Mouse (Mus musculus): Measurements from ENCODE around the gene Plekha3.
A peak's percentile ranks its signal among the peaks of the same experiment; 100 is the strongest.

The Plekha3 gene

DNA sequence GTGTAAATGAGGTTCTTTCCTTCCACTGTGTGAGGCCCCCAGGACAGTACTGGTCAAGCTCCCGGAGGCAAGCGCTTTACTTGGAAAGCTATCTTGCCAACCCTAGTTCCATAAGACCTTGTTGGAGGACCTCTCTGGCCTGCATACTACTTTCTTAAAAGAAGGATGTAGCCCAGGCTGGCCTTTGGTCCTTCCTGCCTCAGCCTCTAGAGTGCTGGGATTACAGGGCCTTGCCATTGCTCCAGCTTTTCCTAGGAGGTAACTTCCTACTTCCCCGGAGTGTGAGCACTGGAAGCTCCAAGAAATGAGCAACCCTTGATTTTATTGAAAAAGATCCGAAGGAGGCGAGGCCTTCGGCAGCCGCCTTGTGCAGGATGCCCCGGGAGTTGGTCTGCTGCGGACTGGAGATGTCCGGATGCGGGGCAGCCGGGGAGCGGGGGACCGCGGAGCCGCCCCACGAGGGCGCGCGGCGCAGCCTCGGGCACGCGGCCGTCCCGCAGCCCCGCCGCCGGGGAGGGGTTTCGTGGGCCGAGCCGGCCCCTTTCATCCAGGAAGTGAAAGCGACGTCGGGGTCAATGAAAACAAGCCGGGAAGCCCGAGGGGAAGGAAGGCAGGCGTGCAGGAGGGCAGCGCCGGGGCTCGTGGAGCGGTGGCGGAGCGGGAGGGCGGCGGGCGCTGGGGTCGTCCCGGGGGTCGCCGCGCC, at the start of gene Plekha3:
TSS of gene Plekha3 (plus strand) at position 557 of the 703 bp plus-strand sequence.
- peak; percentile 87 for DNase-seq (ENCODE audit: extremely low read depth, insufficient read length, low spot score)

DNA sequence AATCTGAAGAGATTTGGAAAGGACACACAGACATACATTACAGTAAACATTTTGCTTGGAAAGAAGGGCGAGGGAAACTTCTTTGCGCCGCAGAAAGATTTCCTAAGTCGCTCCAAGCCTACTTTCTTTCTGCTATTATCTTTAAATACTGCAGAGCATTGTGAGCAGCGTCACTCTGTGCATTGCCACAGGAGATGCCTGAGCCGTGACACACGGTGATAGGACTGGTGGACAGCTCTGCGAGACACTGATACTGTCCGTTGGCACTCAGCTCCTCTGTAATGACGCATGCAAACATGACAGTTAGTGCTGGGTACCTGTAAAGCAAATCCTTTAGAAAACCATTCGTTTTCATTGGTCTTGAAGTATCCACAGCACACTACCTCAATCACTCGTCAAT, 44.8 kb upstream of the Plekha3 start:
- DNase-seq (ENCODE audit: extremely low read depth, insufficient read length, low spot score), result no peak

DNA sequence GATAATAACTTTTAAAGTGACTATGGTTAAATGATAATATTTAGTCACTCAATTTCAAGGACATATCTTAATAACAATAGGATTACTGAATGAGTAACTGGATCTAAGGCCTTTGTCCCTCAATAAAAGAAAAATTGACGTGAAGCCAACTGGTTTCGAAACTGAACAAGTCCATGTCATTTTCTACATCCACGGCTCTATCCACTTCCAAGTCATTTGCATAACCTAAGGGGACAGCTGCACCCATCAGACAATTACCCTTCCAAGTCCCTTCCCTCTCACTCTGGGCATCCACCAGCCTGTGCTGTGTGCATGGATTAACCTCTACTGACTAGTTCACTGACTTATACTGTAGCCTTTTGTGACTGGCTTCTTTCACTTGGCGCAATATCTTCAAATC, 43.5 kb upstream of the Plekha3 start:
- DNase-seq (ENCODE audit: extremely low read depth, insufficient read length, low spot score), result no peak

DNA sequence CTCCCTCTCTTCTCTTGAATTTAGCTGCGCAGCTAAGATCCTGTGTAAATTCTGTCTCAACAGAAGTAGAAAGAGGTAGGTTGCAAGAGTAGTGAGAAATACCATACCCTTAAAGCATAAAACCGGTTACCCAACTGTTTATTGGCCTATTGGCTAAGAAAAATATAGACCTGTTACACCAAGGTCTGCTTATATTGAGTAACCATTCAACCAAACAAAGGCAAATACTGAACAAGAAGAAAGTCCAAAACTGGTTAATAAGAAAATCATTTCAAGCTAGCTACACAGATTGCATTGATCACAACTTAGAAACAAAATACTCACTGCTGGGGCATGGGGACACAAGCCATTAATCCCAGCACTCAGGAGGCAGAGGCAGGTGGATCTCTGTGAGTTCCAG, 35.4 kb upstream of the Plekha3 start:
- no peak for DNase-seq (ENCODE audit: extremely low read depth, insufficient read length, low spot score)

DNA sequence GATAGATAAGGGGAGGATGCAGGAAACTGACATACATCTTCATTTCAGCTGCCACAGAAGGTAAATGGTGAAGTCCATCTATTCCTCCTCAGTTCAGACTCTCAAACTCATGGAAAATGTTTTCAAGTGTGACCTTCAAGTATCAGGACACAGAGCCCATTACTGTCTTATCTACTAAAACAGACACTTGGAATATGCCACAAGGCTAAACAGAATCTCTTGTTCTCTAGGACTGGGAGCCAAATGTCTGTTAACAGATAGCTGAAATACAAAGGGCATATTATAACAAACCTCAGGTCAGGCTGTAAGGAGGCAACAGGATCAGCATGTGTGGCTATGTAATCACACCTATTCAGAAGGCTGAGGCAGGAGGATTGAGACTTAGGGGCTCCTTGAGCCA, 31.3 kb upstream of the Plekha3 start:
- DNase-seq (ENCODE audit: extremely low read depth, insufficient read length, low spot score), result no peak

DNA sequence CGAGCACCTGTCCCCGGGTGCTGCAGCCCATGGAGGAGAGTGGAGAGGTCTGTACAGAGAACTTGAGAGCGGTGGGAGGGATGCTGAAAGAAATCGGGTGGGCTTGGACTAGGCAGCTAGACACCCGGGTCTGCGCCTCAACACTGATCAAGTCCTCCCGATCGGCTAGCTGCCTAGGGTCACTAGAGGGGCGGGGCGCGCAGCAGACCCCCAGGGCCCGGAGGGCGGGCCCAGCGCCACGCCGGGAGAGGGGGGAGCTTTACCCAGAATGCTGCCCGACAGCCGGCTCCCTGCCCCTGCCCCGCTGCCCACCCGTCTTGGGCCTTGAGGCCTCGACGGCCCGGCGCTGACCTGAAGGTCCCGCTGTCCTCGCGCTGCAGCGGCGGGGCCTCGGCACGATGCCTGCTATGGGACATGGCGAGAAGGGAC, 27.6 kb upstream of the Plekha3 start:
- DNase-seq (ENCODE audit: extremely low read depth, insufficient read length, low spot score), result no peak

DNA sequence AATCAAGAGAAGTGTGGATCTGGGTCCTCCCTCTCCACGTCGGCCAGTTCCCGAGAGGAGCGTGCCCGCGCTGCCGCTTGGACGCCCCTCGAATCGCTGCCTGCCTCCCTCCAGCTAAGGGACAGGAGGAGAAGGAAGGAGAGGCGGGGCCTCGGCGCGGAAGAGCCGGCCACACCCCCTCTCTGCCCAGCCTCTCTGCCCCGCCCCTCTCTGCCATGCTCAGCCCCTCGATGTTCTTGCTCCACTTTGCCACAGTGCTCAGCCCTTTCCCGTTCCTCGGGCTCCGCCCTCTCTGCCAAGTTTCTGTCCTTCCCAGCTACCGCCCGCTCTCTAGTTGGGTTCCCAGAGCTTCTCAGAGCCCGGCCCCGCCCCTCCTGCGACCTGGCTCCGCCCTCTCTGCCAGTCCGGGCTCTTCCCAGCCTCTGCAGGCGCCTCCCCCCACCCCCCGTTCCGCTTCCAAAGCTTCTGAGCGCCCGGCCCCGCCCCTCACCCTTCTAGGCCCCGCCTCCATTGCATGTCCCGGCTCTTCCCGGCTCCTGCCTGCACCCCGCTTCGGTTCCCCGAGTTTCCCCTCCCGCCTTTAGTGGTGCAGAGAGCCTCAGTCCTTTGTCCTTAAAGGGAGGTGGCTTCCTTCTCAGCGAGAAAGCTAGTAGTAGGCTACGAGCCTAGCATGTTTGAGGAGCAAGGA, 27.1 kb upstream of the Plekha3 start, which contains the start of the genes Prkra and Pjvk:
TSS of gene Prkra (minus strand) at position 133 of the 688 bp plus-strand sequence.
TSS of gene Pjvk (plus strand) at position 594 of the 688 bp plus-strand sequence.
- peak; percentile 97 for DNase-seq (ENCODE audit: extremely low read depth, insufficient read length, low spot score)

DNA sequence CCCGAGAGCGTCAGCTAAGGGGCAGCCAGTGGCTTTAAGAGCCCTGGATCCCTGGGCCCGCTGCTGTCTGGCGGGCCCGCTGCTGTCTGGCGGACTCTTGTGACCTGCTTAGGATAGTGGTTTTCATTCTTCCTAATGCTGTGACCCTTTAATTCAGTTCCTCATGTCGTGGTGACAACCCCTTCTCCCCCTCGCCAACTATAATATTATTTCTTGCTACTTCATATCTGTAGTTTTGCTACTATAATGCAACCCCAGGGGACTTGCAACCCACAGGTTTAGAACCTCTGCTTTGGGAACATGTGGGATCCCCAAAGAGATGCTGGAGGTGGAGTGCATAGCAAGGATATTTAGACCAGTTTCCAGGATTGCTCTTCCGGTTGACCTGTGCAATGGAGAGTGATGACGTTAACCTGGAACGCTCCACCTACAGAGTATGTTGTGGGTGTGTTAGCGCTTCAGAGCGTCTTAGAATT, 26.4 kb upstream of the Plekha3 start:
- DNase-seq (ENCODE audit: extremely low read depth, insufficient read length, low spot score), result no peak

DNA sequence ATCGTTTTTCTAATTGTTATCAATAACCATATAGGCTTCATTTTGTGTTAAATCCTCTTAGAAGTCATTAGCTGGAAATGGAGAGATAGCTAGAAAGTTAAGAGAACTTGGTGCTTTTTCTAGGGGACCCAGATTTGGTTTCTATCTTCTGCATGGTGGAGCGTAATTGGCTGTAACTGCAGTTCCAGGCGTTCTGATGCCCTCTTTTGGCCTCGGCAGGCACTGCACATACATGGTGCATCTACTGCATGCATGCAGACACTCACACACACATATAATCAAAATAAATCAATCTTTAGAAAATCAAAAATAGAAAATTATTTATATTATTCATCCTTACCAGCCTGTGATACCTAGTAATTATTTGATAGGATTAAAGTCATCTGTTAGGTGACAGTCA, 22.0 kb upstream of the Plekha3 start:
- no peak for DNase-seq (ENCODE audit: extremely low read depth, insufficient read length, low spot score)

DNA sequence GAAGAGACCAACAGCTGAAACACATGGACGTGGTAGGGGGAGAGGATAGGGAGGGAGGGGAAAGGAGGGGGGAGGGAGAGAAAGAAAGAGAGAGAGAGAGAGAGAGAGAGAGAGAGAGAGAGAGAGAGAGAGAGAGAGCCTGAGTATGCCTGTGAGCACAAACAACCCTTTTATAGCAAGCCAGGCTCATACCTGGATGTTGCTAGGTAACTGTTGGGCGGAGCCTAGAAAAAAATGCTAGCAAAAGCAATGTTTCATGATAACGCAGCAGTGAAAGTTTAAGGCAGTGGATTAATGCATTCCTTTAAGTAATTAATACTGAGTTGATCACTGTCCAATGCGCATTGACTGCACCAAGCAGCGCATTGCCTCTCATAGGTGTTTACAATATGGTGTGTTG, 20.4 kb upstream of the Plekha3 start:
- DNase-seq (ENCODE audit: extremely low read depth, insufficient read length, low spot score), result no peak

DNA sequence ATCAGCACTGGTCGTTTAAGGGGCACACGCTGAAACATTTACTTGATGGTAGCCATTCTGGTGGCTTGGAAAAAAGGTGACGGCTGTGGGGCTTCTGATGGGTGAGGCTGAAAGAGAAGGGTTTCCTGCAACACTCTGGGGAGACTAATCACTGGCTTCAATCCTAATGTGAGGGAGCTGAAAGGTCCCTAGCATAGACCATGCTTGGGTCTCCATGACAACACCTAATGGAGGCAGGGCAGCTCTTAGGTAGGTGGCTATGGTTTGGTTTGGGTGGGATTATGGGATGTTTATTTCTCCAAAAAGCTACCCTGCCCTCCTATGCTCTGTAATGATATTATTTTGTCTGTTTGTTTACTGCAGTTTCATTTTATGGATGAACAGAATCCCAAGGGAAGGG, 19.6 kb upstream of the Plekha3 start:
- no peak for DNase-seq (ENCODE audit: extremely low read depth, insufficient read length, low spot score)

DNA sequence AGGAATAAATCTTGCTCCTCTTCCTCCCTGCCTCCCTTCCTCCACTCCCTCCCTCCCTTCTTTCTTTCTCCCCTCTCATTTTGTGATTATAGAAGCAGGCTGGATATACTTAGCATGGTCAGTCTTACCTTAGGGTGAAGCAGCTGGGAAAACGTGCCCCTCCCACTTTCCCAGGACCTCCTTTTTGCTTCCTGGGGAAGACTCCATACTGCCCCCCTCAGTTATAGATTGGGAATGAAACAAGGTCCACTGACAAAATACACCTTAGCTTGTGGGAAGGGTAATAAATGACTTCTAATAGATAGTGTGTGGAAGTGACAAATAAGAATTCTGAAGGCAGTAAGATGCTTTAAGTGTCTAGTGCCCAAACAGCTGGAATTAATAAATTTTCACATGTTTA, 19.1 kb upstream of the Plekha3 start:
- no peak for DNase-seq (ENCODE audit: extremely low read depth, insufficient read length, low spot score)

DNA sequence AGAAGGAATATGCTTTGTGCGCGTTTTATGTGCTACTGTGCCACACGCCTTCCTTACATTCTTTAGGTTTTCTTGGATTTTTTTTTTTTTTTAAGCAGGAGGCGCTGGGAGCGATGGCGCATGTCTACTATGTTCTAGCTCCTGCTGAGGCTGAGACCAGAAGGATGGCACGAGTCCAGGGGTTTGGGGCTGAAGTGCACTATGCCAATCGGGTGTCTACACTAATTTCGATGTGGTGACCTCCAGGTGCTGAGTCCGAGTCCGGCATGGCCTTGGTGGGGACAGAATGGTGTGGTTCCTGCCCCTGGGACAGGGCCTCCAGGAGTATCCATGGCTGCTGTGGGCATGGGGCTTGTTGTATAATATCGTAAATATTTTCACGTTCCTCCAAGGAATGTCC, 16.5 kb upstream of the Plekha3 start:
- DNase-seq (ENCODE audit: extremely low read depth, insufficient read length, low spot score), result no peak

DNA sequence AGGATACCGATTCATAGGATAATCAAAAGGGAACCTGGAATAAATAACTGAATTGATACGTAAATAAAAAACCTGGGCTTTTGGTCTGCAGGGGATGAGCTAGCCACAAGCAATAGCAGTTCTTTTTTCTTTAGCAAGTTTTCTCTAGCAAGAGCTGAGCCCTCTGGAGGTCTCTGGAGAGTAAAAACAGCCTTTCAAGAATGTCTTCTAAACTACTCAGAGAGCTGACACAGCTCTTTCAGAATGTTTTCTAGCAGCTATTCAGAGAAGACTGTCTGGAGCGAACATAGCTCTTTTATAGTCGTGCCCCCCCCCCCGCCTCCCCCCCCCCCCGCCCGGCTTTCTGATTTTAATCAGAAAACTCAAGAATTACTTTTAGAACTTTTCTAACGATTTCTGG, 15.7 kb upstream of the Plekha3 start:
- no peak for DNase-seq (ENCODE audit: extremely low read depth, insufficient read length, low spot score)

DNA sequence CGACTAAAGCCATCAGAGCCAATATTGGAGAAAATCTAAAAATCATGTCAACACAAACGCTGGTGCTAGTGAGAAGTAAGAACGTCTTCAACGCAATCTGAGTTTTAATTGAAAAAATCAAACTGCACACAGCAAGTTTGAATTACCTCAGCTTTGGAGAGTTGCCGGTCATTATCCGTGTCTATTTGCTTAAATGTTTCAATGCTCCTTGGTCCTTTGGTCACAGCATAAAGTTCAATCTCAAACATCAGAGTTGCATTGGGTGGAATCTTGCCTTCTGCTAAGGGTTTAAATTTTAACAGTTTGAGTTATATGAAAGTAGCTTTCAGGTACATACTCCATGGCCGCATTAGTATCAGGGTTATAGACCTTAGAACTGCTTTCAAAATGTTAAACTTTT, 9.6 kb upstream of the Plekha3 start:
- no peak for DNase-seq (ENCODE audit: extremely low read depth, insufficient read length, low spot score)

DNA sequence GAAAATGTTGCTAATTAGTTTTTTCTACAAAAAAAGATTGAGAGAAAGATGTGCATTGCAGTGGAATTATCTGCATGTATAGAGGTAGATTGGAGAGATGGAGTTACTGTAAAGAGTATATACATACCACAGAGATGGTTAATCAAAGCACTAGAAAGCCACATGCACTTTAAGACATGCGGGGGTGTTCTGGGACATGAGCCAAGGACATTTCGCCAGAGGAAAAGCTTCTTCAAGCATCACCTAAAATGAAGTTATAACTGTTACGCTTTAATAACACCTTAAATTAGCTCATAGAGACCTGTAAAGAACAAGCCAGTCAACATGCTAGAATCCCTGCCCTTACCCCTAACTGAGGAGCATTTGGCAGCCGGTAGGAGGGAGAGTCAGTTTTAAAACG, 7.9 kb upstream of the Plekha3 start:
- no peak for DNase-seq (ENCODE audit: extremely low read depth, insufficient read length, low spot score)

DNA sequence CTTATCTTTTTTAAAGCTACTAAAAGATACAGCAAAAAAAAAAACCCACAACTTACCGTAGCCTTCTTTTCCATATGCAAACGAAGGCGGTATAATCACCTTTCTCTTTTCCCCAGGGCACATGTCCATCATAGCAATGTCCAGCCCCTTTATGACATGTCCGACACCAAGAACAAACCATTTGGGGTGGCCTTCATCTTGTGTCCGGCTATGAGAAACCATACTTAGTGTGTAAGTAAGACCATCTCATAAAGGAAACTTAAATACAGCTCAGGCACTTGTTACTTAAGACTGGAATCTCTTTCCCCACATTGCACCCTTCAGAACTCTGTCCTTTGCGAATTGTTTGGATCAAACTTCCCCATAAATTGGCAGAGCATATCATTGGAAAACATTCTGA, 3.4 kb upstream of the Plekha3 start:
- no peak for DNase-seq (ENCODE audit: extremely low read depth, insufficient read length, low spot score)

DNA sequence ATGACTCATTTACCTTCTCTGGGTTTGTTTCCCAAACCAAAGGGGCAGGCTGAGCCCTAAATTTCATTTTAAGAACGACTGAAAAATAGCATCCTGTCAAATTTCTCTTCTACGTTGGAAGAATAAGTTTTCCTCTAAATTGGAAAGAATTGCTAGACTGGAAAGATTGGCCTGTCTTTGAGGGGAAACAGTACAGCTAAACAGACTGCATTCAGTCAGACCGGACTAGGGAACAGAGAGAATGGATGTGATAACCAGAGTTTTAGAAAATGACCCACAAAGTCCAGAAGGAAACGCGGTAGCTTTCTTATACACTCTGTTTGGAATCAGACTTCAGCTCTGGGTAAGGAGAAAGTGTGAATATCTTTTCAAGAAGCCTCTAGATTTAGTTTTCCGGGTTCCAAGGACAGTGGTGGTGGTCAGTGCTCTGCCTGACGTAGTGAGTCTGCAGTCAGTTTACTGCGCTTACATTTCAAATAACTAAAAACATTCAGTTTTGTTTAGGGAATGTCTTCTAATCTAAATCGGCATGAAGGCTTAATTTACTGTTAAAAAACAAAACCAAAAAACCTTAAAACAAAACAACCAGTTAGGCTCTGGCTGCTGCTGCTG, 2.8 kb upstream of the Plekha3 start:
- no peak for DNase-seq (ENCODE audit: extremely low read depth, insufficient read length, low spot score)

DNA sequence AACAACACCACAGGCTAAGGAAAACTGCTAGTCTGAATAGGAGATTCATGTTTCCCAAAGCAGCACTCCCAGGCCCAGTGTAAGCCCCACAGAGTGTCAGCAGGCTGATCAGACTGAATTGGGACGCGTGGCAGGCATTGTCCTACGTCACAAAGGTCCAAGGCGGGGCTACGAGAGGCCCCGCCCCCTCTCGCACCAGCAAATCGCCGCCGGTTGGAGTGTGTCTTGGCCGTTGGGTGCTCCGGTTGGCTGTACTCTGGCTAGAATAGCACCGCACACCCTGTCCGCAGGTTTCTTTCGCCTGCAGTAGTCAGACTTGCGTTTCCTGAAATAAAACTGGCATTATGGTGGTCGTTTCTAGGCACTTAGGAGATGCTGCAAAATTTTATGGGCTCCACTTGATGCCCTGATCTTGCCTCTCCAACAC, 2.1 kb upstream of the Plekha3 start, which contains the start of gene Fkbp7:
TSS of gene Fkbp7 (minus strand) at position 151 of the 427 bp plus-strand sequence.
- DNase-seq (ENCODE audit: extremely low read depth, insufficient read length, low spot score), result peak; percentile 92

DNA sequence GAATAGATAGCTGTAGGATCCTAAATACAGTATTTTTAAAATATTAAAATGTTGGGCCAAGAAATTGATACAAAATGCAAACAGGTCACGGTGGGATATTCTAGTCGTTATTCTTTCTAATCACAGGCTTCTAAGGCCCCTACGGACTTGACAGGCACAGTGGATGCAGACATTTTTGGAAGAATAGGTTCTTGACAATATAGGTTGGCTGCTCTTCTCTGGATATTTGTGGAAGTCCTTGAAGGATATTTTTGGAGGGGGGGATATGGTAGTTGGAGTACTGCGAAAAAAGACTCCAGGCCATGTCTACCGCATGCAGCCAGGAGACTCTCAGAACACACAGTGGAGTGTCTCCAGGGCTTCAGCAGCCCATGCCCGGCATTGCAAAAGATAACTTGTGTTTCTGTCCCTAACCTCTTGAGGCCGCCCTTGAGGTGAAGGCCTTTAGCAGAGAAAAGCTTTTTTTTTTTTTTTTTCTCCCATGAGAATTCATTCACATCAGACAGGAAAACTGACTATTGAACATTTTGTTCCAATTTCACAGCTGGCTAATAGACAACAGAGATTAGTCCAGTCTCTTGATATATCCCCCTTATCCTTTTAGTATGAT, 1.5 kb upstream of the Plekha3 start:
- DNase-seq (ENCODE audit: extremely low read depth, insufficient read length, low spot score), result peak; percentile 56

DNA sequence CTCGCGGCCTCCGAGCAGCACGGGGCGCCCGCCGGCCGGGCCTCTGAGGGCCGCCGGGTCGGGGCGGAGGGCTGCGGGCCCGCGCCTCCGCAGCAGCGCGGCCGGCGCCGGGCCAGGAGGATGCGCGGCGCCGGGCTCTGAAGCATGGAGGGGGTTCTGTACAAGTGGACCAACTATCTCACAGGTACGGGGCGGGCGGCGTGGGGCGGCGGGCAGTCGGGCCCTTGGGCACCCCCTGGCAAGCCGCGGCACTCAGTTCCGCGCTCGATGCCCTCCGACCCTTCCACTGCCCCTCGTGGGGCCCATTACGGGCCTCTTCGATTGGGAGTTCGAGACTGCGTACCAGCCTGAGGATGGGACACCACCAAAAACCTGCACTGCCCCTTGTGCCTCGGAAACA, 370 bp downstream of the Plekha3 start:
- no peak for DNase-seq (ENCODE audit: extremely low read depth, insufficient read length, low spot score)
